Mouse (Mus musculus): ENCODE measurements at regions not wholly inside any gene's neighbourhood (a gene's known extent, or its start where the extent isn't known, plus 50 kb on each side); places are given as distances from the start of the nearest gene placed in this dataset.

DNA sequence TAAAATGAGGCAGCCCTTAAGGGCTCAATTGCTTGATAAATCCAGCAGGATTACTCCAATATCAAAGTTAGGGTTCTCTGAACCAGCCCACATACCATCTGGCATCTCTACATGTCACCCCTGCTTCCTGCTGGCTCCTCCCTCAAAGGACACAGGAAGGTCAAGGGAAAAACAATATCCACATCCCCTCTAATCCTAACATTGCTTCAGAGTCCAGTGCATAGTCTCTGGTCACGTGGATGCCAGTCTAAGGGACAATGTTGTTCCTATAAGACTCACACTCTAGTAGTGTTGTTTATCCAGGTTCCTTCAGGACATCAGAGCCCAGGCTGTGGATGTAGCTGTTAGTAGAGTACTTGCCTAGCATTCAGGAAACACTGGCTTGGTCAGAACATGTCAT, 124.9 kb upstream of the Foxa2 start:
- DNase-seq (ENCODE audit: extremely low spot score, low spot score), result no peak

DNA sequence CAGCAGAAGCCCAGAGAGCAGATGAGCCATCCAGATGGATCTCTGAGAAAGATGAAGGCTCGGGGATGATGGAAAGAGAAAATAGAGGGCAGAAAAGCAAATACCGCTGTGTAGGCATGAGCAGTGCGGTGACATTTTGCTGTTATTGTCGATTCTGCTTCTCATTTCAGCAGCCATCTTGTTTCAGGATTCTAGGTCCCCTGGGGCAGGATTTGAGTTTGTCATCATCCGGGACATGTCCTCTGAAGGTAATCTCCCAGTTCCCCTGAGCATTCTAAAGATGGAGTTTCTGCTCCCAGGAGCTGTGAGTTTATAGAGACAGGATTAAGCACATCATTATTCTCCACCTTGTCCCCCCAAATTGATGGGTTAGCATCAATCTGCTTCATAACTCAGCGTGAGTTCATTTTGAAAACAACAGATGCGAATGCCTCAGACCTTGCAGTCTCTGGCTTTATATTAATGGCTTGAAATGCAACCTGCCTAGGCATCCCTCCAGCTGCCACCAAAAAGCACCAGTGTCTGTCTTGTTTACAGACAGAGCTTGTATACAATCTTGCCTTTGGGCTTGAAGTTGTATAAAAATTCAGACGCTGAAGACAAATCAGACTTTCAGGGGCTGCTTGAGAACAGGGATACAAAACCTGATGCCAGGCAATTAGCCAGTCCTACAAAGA, 128.6 kb upstream of the Foxa2 start:
- no peak for DNase-seq (ENCODE audit: extremely low spot score, low spot score)

DNA sequence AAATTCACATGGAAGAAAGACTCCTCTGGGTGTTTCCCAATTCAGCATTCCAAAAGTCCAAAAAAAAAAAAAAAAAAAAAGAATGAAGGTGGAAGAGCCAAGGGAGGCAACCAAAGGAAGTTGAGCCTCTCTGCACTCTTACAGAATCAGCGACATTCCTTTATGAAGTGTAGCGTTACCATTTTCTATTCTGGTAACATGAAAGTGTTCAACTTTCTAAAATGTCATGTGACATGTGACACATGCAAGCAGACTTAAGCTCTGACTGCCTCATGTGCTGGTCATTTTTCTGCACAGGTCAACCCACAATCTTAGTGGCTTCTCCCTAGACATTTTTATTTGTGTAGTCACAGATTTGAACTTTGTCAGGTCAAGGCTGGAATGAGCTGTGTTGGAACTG, 133.5 kb upstream of the Foxa2 start:
- DNase-seq (ENCODE audit: extremely low spot score, low spot score), result no peak

DNA sequence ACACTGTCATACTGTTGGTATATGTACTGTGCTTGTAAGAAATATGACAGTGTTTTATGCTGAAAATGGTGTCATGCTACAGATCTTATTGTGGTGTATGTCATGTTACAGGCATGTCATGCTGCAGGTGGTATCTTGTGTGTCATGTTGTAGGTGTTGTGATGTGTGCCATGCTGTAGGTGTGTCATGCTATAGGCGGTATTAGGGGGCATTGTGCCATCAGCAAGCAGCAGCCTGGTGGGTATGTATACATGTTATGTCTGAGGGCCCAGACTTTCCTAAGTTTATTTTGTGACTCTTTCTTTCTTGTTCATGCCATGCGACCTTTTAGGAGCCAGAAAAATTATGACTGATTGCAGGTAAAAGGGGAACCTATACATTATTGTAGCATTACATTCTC, 134.7 kb upstream of the Foxa2 start:
- DNase-seq (ENCODE audit: extremely low spot score, low spot score), result no peak

DNA sequence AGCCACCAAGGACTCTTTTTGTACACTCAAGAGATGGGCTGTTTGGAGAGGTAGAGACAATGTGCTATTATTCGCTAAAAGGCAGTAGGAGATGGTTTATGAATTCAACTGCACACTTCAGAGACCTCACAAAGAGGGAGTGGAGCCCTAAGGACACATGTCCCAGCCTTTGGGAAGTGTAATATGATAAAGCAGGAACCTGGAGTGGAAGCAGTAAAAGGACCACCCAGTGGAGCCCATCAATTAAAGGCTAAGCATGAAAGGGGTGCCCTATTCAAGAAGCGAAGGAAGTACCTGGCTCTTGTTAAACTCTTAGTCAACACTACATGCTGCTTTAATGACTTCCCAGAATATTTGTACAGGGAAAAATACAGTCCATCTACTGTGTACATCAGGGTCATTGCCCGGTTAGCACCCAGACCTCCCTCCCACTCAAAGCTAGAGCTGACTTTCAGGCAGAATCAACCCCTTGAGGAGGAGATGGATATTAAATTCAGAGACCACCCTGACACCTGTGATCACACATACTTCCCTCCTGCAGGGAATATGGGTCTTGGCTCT, 135.8 kb upstream of the Foxa2 start:
- no peak for DNase-seq (ENCODE audit: extremely low spot score, low spot score)

DNA sequence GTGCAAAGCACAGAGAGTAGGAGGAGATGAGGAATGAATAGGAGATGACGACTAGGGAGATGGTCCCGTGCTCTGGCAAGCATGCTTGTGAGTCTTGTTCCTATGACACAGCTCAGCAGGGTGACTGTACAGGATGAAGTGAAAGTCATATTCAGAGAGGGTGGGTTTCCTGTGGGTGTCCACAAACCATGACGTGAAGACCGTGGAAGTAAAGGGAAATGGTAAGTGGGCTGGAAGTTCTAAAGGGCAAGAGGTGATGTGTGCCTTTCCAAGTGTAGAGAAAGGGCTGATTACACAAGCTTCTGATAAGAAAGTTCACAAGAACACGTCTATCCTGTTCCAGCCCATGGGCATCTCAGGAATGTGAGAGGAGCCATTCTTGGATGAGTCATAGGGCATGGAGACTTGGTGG, 138.0 kb upstream of the Foxa2 start:
- DNase-seq (ENCODE audit: extremely low spot score, low spot score), result no peak

DNA sequence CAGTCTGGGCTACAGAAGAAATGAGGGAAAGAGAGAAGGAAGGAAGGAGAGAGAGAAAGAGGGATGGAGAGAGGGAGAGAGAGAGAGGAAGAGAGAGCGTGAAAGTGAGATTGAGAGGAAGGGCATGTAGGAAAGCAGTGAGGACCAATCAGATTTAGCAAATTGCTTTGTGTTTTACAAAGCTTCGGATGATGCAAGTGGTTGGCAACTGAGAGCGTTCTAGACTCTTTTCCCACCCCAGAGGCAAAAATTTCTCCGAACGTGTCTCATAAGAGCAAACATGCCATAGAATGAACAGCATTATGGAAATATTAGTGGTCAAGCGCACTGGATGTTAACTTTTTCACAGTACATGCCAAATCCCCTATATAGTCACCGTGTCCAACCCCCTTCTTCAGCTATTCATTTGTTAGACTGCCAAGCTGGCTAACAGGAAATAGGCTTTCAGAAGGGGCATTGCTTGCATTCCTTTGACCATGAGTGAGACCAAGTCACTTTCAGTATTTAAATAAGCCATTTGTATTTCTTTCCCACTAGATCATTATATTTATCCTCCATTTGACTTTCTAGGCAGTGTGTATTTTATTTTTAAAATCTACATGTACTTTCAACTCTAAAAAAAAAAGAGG, 139.7 kb upstream of the Foxa2 start:
- no peak for DNase-seq (ENCODE audit: extremely low spot score, low spot score)

DNA sequence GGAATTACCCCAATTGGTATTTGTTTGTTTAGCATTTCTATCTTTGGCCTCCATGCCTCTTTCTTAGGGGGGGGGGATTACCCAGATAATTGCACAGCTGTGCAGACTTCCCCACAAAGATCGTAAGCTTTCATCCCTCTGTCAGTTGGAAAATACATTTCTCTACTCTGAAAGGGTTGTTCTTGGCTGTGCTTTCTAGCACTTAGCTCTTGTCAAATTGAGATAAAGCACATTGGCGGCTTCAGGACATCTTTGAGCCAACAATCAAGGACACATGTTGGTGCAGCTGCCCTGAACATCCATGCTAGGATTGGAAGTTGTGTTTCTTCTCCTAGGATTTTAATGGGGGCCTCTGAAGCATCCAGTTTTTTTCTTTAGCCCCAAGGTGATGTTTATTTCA, 142.1 kb upstream of the Foxa2 start:
- no peak for DNase-seq (ENCODE audit: extremely low spot score, low spot score)

DNA sequence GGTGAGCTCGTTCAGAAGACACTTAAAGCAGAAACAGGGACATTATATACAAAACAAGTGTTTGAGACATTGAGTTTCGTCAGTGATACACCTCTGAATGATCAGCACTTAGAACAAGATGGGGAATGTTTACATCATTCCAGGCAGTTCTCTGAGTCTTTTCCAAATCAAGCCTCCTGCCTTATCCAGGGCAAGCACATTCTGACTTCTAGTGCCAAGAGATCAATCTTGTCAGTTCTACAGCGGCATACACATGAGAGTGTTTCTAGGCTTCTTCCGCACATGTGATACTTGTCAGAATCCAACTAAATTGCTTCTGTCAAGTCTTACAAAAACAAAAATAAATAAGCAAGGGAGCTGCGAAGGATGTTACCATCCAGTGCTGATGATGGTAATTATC, 142.5 kb upstream of the Foxa2 start:
- DNase-seq (ENCODE audit: extremely low spot score, low spot score), result no peak

DNA sequence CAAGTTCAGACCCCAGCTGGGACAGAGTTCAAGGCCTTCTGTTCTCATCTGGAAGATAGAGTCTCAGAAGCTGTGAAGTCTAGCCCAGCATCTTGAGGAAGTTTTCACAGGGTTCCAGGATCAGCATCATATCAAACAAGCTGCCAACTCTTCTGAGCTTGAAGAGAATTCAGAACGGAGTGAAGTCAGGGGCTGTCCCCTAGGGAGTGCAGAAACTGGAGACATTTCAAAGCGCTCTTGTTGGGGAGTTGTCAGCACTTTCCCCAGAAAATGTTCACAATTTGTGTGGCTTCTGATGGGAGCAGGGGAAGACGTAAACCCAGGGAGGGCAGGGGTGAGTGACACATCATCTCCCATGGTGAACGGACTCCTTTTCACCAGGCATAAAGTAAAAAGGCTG, 146.2 kb upstream of the Foxa2 start:
- no peak for DNase-seq (ENCODE audit: extremely low spot score, low spot score)

DNA sequence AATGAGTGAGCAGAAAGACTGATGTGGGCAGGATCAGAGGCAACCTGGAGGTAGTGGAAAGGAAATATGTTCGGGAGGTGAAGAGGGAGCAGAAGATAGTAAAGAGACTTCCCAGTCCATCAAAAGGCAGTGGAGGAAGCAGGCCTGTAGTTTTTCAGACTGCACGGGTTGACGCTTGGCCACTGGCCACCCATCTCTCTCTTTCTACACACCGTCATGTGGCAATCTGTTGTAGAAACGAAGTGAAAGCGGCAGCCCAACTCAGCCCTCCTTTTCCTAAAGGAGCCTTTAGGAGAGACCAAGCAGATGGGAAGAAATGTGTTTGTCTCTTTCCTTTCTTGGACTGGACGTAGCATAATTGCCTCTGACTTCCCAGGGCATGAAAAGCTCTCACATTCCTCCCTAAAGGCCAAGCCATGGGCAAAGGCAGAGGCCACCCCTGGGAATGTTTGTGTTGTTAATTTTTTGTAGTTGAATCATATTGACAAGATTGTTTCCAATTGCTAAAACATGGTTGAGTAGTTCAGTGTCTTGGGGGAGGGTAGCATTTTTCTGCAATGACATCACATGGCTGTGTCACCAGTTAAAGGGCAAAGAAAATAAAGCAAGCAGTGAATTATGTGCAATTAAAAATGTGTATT, 150.7 kb upstream of the Foxa2 start:
- DNase-seq (ENCODE audit: extremely low spot score, low spot score), result no peak

DNA sequence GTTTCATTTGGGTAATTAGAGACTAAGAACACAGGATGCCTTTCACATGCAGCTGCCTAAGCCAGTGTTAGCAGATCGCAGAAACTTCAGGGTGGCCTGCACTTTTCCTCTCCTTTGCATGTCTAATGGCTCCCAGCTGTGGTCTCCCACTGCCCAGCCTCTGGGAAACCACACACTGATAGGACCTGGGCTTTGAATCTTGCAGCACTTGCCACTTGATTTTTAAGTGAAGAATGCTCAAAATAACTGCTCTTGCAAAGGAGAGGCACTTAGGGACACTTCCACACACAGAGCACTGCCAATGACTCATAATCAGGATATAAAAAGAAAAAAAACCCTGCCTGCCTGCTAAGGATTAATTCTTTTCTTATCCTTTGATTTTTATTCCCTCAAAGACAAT, 159.9 kb upstream of the Foxa2 start:
- DNase-seq (ENCODE audit: extremely low spot score, low spot score), result no peak

DNA sequence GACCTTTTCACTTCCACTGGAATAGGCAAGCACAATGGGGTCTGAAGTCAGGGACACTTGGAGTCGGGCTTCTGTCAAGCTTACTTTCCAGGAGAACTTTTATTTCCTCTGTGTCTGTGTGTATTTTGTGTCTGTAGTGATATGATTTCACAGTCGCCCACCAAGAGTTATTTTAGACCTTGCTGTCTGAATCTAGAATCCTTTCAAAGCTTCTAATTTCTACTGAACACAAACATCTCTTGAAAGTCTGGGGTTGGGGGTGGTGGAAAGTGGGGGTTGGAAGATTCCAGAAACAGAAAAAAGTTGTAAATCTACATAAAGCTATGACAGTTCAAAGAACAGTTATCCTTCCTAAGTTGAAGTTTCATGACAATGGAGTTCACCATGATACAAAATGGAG, 164.0 kb upstream of the Foxa2 start:
- DNase-seq (ENCODE audit: extremely low spot score, low spot score), result no peak

DNA sequence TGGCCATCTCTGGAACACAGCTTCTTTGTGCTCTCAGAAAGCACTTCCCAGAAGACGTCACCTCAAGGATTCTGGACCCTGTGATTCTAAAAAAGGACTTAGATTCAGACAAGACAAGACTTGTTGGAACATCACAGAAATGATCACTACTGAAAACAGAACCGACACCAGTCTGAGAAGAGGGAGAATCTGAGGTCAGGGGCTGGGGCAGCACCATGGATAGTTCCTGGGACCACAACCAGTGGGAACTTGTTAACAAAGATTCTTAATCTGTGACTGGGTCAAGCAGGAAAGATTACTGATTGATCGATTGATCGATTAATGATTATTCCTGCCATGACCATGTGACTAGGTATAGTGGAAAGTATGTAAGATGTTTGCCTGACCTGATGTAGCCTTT, 170.4 kb upstream of the Foxa2 start:
- no peak for DNase-seq (ENCODE audit: extremely low spot score, low spot score)

DNA sequence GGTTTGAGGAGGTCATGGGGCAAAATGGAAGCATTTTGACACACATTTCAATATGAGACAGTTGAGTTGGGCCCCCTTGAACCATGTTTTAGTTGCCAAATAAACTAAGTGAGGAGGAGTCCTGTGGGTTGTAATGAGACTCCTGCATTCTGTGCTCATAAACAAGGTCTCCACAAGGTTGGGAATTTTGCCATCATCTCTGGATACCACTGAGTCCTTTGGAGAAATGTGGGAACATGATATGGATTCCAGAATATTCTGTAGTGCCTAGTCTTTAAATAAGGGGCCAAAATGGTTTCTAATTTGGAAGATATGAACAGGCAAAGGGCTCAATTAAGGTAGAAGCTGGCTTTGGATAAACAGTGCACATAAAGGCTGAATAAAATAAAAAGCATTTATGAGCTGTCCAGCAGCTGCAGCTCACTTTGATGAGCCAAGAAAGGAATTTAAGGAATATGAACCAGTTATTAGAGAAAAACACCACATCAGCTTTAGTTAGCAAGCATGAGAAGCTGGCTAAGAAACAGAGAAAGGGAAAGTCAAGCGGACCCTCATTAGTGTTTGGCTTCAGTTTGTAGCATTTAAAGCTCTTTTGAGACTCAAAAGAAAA, 161.3 kb upstream of the Sstr4 start:
- DNase-seq (ENCODE audit: extremely low spot score, low spot score), result no peak

DNA sequence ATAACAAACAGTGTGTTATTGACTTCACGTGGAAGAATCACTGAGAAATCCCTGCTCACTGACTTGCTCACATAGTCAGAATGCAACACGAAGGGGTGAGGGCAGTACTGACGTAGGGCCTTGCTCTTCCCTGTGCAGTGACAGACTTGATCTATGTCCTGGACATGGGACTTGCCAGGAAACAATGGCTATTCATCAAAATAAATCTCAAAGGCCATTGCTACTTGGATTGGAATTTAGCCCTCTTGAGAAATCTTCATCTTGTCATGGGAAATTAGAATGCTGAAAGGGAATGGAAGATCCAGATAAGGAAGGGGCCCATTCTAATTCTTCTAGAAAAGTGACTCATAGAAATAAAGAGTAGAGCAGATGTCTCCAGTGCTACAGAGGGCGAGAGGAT, 158.0 kb upstream of the Sstr4 start:
- no peak for DNase-seq (ENCODE audit: extremely low spot score, low spot score)

DNA sequence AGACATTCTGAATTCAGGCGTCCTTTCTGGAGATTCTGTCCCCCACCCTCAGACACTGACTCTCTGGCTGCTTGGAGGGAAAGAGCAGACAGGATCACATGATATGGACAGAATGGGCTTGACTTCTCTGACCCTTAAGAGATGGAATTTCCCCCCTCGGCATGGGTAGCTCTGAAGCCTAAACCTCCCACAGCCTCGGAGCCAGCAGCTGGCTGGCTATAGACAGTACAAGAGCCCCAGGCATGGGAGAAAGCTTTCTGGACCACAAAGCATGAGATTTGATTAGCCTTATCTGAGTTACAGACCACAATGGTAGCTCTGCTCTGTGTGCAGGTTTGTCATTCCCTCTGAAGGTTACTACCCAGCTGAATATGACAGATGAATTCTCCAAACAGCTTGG, 156.1 kb upstream of the Sstr4 start:
- no peak for DNase-seq (ENCODE audit: extremely low spot score, low spot score)

DNA sequence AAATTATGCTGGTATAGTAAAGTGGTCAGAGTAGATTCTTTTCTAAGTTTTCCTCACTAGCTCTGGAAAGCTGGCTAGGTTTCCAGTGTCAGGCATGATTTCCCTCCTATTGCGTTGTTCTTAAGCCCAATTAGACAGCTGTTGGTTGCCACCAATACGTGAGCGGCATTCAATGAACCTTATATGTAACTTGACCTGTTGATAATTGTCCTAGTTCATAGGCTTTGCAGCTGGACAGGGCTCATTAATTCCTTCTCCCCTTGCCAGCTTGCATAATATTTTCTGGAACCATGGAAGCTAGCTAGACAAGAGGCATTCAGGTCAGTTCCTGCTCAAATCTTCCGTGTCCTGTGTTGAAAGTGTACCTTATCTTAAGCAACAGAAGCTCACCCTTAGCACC, 152.9 kb upstream of the Sstr4 start:
- no peak for DNase-seq (ENCODE audit: extremely low spot score, low spot score)

DNA sequence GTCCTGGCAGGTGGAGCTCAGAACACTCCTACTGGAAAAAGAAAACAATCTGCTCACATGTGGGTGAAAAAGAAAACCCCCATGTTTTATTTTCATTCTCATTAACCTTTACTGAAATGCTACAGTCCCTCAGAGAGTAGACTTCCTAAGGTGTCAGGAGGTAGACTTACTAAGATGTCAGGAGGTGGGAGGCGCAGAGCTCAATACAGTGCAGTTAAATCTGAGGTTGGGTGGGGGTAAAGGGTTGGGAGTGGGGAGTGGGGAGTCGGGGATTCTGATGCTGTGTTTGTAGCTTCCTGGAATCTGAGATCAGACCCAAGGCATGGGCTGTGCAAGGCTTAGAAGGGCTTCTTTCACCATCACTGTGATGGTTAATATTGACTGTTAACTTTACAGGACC, 149.6 kb upstream of the Sstr4 start:
- DNase-seq (ENCODE audit: extremely low spot score, low spot score), result no peak

DNA sequence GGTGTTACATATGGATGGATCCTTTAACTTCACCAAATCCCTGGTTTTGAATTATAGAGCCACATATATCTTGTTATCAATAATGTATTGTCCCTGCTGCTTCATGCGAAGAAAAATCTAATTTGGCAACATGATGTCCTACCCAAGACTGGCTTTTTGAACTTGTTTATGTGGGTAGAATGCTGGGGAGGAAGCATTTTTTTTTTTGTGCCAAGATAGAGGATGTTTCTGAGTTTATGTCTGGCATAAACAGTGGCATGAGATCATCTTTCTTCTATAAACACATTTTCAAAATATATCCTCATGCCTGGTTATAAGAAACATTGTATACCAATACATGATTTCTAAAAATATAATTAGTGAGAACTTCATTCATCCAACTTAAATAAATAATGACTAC, 144.2 kb upstream of the Sstr4 start:
- no peak for DNase-seq (ENCODE audit: extremely low spot score, low spot score)

DNA sequence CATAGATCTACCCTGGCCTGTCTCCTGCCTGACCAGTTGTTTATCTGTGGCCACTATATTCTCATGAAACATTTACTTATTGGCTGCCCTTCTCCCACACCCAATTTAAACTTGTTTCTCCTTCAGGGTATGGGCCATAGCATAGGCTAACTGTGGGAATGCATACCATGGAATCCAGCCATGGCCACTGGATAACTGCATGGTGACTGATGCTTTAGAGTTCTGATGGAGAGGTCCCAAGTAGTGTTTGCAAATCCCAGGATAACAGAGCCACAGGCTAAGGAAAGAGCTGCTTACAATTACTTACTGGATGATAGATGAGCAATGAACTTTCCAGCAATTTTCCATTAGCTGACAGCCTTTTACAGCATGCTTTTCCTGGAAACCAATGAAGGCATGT, 139.5 kb upstream of the Sstr4 start:
- DNase-seq (ENCODE audit: extremely low spot score, low spot score), result no peak

DNA sequence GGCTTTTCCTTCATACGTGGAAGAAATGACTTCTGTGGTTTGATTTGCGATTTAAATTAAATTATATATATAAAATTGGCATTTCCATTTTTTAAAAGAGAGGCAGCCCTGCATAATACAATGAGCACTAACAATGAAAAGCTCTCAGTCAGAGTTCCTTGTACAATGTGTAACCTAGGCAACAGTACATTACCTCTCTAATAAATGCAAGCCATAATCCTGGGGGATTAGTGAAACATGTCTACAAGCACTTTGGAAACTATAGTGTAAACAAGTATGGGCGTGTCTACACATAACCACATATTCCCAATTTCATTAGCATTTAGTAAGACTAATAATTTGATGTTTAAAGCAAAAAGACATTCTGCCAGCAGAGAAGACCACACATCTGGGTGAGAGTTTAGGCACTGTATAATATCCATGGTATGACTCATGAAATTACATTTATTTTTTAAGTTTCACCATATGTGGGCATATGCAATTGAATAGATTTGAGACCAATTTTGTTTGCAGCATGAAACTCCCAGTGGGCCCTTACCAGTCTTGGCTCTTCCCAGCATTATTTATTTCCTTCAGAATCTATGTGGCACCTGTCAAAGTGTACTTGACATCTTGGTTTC, 130.9 kb upstream of the Sstr4 start:
- no peak for DNase-seq (ENCODE audit: extremely low spot score, low spot score)
